Mouse (Mus musculus) left cerebral cortex, postnatal 36 days (tissue): Measurements from ENCODE around the gene Gm28042. TPM values are rescaled to one million over a fixed set of nuclear protein-coding genes. Genes with fewer than 3 reads are reported as not detected.

Experiments
- DNase-seq, 2 experiments: peaks; one replicate each; pipeline ENCODE4 v3.0.0; 2021 to 2022; ENCODE audit warnings: low spot score in 2 of 2, mixed read lengths in 1 of 2
- intact Hi-C: fragments of 180-260 bp; cut with DNase I; formaldehyde crosslinking; loops from one replicate; pipeline ENCODE4 v1.15.1; 2025
- total RNA-seq, 2 experiments: library from RNA; stranded (reverse); gene quantifications; 2 replicates each; pipeline ENCODE4 v1.2.3; 2021

The Gm28042 gene
- total RNA-seq, 2 experiments from 2014 or later, result 0.84 TPM; not detected in 1

- intact Hi-C loops, result no loop called here
- no peak for DNase-seq
Observed at GRCm38 (mm10) chr2:120054771-120055552, 27.7 kb downstream of the Gm28042 start.

- intact Hi-C loops, result no loop called here
- no peak for DNase-seq
Observed at GRCm38 (mm10) chr2:120055923-120056322, 28.6 kb downstream of the Gm28042 start.

- DNase-seq, result no peak
- intact Hi-C loops, result no loop called here
Observed at GRCm38 (mm10) chr2:120058818-120059217, 31.5 kb downstream of the Gm28042 start.

- intact Hi-C loops, result no loop called here
- no peak for DNase-seq
Observed at GRCm38 (mm10) chr2:120059466-120059865, 32.2 kb downstream of the Gm28042 start.

GRCm38 (mm10) chr2:120060190-120060589 lies 32.9 kb downstream of the Gm28042 start:
- intact Hi-C loops, result no loop called here
- no peak for DNase-seq

- intact Hi-C loops, result no loop called here
- DNase-seq, result no peak
Observed at GRCm38 (mm10) chr2:120060651-120061050, 33.4 kb downstream of the Gm28042 start.

GRCm38 (mm10) chr2:120062248-120062647 lies 35.0 kb downstream of the Gm28042 start:
- intact Hi-C loops, result no loop called here

GRCm38 (mm10) chr2:120064639-120065038 lies 37.3 kb downstream of the Gm28042 start:
- DNase-seq, result no peak
- intact Hi-C loops, result loop anchor here (5.0 kb wide), 1 partner anchor 92 kb away; the partner anchor contains the start of gene Mapkbp1

More at GRCm38 (mm10) chr2:120062248-120062647, 35.0 kb downstream of the Gm28042 start:
- DNase-seq, result no peak

- peak in 1 of 2 experiments; percentile 41 for DNase-seq
- intact Hi-C loops, result loop anchor here (5.0 kb wide), 1 partner anchor 93 kb away; the partner anchor contains the start of gene Mapkbp1
Observed at GRCm38 (mm10) chr2:120065243-120065642, 38.0 kb downstream of the Gm28042 start.

GRCm38 (mm10) chr2:120066224-120066623 lies 38.9 kb downstream of the Gm28042 start:
- intact Hi-C loops, result loop anchor here (5.0 kb wide), 1 partner anchor 94 kb away; the partner anchor contains the start of gene Mapkbp1
- no peak for DNase-seq

GRCm38 (mm10) chr2:120068555-120069465 lies 41.5 kb downstream of the Gm28042 start:
- DNase-seq, result no peak
- intact Hi-C loops, result loop anchor here (1.0 to 5.0 kb wide), 2 partner anchors 25 to 97 kb away; partner anchors contain the start of gene Mapkbp1

GRCm38 (mm10) chr2:120069466-120069990 lies 42.2 kb downstream of the Gm28042 start:
- peak; percentile 60 to 66 for DNase-seq
- intact Hi-C loops, result loop anchor here (1.0 to 5.0 kb wide), 2 partner anchors 25 to 97 kb away; partner anchors contain the start of gene Mapkbp1

- intact Hi-C loops, result no loop called here
- DNase-seq, result no peak
Observed at GRCm38 (mm10) chr2:120074096-120074495, 46.8 kb downstream of the Gm28042 start.

GRCm38 (mm10) chr2:120076076-120076705 lies 48.9 kb downstream of the Gm28042 start:
- intact Hi-C loops, result no loop called here
- peak; percentile 34 to 50 for DNase-seq

GRCm38 (mm10) chr2:120082416-120082815 lies 55.1 kb downstream of the Gm28042 start:
- no peak for DNase-seq
- intact Hi-C loops, result loop anchor here (5.0 kb wide), 1 partner anchor 195 kb away; no protein-coding TSS in a partner anchor

GRCm38 (mm10) chr2:120084593-120085361 lies 57.5 kb downstream of the Gm28042 start:
- DNase-seq, result no peak
- intact Hi-C loops, result loop anchor here (2.0 to 5.0 kb wide), 2 partner anchors 86 to 193 kb away; no protein-coding TSS in a partner anchor

GRCm38 (mm10) chr2:120086038-120086437 lies 58.7 kb downstream of the Gm28042 start:
- intact Hi-C loops, result no loop called here
- no peak for DNase-seq

GRCm38 (mm10) chr2:120087391-120087790 lies 60.1 kb downstream of the Gm28042 start:
- intact Hi-C loops, result no loop called here
- DNase-seq, result no peak
